Mouse (Mus musculus): ENCODE data around the gene Dync2li1. TPM values are rescaled to one million over a fixed set of nuclear protein-coding genes. Genes with fewer than 3 reads are reported as not detected.

The Dync2li1 gene
- total RNA-seq (2023) = 1 to 10 TPM; 1.1 to 2.4 TPM

GRCm38 (mm10) chr17:84626276-84626856 lies at the start of gene Dync2li1:
Dync2li1 (plus strand) TSS chr17:84626496.

GRCm38 (mm10) chr17:84675951-84676366 lies 49.7 kb downstream of the Dync2li1 start, which contains the start of gene Abcg8:
Abcg8 (plus strand) TSS chr17:84676302.

GRCm38 (mm10) chr17:84682734-84683717 lies 56.7 kb downstream of the Dync2li1 start, which contains the start of gene Abcg5:
Abcg5 (minus strand) TSS chr17:84683011.

Other genes with a start within 250 kb of the Dync2li1 start
- 10 to 100 TPM; 14.5 to 14.8 TPM for gene Thada, start 160.3 kb upstream of the Dync2li1 start, total RNA-seq (2023)
- gene Plekhh2, start 114.6 kb upstream of the Dync2li1 start, total RNA-seq (2023) = under 1 TPM in 1 of 2 experiments, not detected in 1; 0.22 TPM
- not detected for gene Abcg8, start 49.8 kb downstream of the Dync2li1 start, total RNA-seq (2023)
- not detected for gene Abcg5, start 56.5 kb downstream of the Dync2li1 start, total RNA-seq (2023)
- 10 to 100 TPM; 15.4 to 18.9 TPM for gene Lrpprc, start 164.3 kb downstream of the Dync2li1 start, total RNA-seq (2023)